Mouse (Mus musculus) WW6 (cell line): Measurements from ENCODE around the gene Prss16.
"Not testable (repeated sequence)": the region's sequence is repeated elsewhere in the genome, so short reads cannot be mapped to it uniquely, and the experiment has no call there.

Source experiments
- DNase-seq: peaks from one replicate; pipeline ENCODE4 v3.0.0-alpha.2; 2013; ENCODE audit warnings: low read depth, low spot score

Prss16 gene

GRCm38 (mm10) chr13:22009642-22010041, at the start of gene Prss16:
Gene Prss16, minus strand, starts transcription at chr13:22009742.
- no peak for DNase-seq

DNA sequence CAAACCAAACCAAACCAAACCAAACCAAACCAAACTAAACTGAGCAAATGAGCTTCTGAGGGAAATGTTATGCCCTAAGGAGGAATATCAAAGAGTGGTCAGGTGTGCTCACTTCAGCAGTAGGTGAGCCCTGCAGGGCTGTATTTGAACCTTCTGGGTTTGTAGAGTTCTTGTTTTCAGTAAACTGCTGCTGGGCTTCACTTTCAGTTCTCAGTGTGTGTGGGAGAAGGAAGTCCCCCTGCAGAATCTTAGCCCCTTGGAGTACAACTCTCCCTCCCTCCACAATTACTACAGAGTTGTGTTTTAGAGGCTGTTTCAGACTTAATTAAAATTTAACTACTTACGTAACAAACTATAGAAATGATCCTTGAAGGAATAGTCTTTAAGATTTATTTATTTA, 44.2 kb upstream of the Prss16 start:
- no peak for DNase-seq

- DNase-seq, result no peak
Measured at GRCm38 (mm10) chr13:22051523-22051859, 41.9 kb upstream of the Prss16 start.

- peak; percentile 73 for DNase-seq
Measured at GRCm38 (mm10) chr13:22050591-22051522, 41.3 kb upstream of the Prss16 start.

- no peak for DNase-seq
Measured at GRCm38 (mm10) chr13:22049737-22050440, 40.3 kb upstream of the Prss16 start.

- no peak for DNase-seq
Measured at GRCm38 (mm10) chr13:22049041-22049440, 39.5 kb upstream of the Prss16 start.

- no peak for DNase-seq
Measured at GRCm38 (mm10) chr13:22045311-22045710, 35.8 kb upstream of the Prss16 start.

DNA sequence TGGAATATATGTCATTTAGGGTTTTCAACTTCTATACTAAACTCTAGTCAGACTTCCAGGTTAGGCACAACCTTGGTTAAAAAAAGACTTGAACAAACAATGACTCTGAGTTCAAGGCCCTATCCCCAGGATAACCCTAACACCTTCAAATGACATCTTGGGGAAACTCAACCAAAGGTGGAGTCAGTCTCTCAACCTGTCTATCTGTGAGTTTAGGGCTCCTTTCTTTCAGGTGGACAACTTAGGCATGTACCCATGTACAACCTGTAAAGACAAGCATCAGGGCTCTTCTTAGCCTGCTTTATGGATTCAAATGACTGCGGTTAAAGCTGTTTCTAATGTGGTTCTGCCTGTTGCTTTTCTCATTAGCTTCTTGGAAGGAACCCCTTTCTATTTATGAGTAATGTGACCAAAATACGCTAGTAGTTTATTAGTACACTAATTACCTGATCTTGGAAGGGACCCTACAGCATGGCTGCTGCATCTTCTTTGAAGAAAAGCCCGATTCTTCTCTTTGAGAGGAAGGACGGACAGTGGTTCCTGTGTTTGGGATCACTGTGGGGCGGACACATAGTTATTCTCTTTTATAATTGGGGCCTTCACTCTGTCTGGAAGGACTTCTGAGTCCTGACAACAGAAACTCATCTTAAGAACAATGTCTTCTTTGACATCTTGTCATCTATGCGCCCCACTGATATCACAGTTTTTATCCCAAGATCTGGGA, 35.1 kb upstream of the Prss16 start:
- DNase-seq, result no peak

- DNase-seq, result no peak
Measured at GRCm38 (mm10) chr13:22043503-22044431, 34.2 kb upstream of the Prss16 start.

DNA sequence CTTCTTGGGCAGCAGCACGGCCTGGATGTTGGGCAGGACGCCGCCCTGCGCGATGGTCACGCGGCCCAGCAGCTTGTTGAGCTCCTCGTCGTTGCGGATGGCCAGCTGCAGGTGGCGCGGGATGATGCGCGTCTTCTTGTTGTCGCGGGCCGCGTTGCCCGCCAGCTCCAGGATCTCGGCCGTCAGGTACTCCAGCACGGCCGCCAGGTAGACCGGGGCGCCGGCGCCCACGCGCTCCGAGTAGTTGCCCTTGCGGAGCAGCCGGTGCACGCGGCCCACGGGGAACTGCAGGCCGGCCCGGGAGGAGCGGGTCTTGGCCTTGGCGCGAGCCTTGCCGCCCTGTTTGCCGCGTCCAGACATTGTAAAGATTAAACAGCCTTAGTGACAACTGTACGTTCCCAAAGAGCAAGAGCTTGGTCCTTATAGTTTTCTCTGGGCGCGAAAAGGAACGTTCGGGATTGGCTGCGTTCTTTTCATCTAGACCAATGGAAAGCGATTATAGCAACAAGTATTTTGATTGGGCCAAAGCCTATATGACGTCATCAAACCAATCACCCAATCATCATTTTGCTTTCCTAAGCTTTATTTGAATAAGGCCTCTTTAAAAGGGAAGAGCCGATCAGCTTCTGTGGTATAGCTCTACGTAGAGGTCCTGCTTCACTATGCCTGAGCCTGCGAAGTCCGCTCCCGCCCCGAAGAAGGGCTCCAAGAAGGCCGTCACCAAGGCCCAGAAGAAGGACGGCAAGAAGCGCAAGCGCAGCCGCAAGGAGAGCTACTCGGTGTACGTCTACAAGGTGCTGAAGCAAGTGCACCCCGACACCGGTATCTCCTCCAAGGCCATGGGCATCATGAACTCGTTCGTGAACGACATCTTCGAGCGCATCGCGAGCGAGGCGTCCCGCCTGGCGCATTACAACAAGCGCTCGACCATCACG, 33.3 kb upstream of the Prss16 start, which contains the start of the genes Hist1h2ag and Hist1h2bj:
Hist1h2ag (minus strand) TSS at position 377 of the 935 bp plus-strand sequence.
Hist1h2bj (plus strand) TSS at position 647 of the 935 bp plus-strand sequence.
- not testable (repeated sequence) for DNase-seq

GRCm38 (mm10) chr13:22041651-22042567, 32.4 kb upstream of the Prss16 start:
- DNase-seq, result no peak

GRCm38 (mm10) chr13:22041142-22041536, 31.6 kb upstream of the Prss16 start, which contains the start of gene Hist1h4i:
Gene Hist1h4i, minus strand, starts transcription at chr13:22041362.
- not testable (repeated sequence) for DNase-seq

GRCm38 (mm10) chr13:22040464-22041141, 31.1 kb upstream of the Prss16 start:
- DNase-seq, result no peak

- no peak for DNase-seq
Measured at GRCm38 (mm10) chr13:22039951-22040463, 30.5 kb upstream of the Prss16 start.

GRCm38 (mm10) chr13:22039364-22039763, 29.8 kb upstream of the Prss16 start:
- DNase-seq, result no peak

DNA sequence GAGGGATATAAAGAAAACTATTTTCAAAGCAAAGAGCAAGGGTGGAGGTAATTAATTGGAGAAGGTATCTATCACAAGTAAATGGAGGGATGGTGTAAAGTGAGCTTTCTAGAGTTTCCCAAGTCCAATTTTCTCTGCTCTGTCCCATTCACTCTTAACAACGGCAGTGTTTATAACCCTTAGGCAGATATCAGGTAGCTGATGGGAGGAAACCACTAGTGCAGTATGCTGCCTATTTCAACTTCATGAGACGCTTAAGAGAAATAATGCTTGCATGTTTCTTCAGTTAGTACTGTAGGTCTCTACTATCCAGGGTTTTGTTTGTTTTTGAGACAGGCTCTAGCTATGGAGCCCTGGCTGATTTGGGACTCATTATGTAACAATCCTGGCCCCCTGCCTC, 27.9 kb upstream of the Prss16 start:
- DNase-seq, result no peak

DNA sequence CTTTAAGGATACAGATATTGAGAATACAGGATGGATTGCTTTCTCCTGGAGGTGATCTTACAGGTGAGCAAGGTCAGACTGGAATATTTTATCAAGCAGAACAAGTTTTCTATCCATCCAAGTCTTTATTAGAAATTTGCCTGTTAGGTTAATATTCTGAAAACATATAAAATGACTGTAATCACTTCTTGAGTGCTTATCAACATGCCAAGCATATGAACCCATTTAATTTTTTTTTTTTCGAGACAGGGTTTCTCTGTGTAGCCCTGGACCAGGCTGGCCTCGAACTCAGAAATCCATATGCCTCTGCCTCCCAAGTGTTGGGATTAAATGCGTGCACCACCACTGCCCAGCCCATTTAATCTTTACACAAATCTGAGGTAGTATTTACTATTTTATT, 27.4 kb upstream of the Prss16 start:
- DNase-seq, result no peak
